Comparison of ENCODE assay signal across 8 mouse cellular contexts in the genomic region with DNA sequence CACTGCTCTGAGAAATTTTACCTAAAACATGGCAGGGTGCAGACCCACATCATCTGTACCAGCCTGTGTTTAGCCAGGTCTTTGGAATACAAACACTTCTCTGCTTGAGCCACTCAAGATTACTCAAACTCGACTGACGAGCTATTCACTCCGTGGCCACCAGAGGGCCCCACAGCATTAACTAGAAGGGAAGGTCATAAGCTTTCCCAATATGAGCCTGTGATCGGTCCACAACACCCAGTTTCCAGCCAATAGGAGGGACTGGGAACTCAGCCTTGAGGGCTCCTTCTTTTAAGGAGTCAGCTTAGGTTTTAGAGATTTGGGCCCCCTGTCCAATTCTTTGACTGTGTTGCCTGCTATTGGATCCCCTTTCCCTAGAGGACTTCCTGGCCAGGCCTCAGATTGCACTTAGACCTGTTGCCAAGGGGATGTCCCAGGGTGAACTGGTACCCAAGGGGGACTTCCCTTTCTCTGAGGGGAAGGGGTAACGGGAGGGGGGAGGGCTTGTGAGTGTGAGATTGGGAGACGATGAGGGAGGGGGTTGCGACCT. TPM values are rescaled to one million over a fixed set of nuclear protein-coding genes. Genes with fewer than 3 reads are reported as not detected.
DNase-seq lines count a peak whose midpoint lies in the region; ATAC-seq and TF ChIP-seq lines count a peak whose summit lies in the region.

No protein-coding gene starts in this region.

- intact Hi-C loops in left cerebral cortex, adult 2 months (cut with DNase I): loop anchor here (1.0 to 10.0 kb wide), 2 partner anchors 60 to 718 kb away; a partner anchor contains a TSS

- peak; percentile 87 for DNase-seq in MEL-GATA-1-ER (ENCODE audit: extremely low read depth, low read depth)
- DNase-seq in cerebellum, adult 18-20 months: peak; percentile 39 to 54
- peak; percentile 95 for DNase-seq in induced T-regulatory cell, adult 2 months (ENCODE audit: low read depth)
- peak; percentile 77 to 85 for DNase-seq in left cerebral cortex, adult 2 months (ENCODE audit: extremely low spot score in 1 of 2, low spot score in 2 of 2)
- DNase-seq in right cerebral cortex, postnatal 14 days: peak; percentile 83
- DNase-seq in urinary bladder, postnatal 36 days (ENCODE audit: low spot score in 2 of 2): peak; percentile 85 to 89

- H3K27ac ChIP-seq in left cerebral cortex, adult 2 months: no peak overlapping the region

- H3K4me3 ChIP-seq in left cerebral cortex, adult 2 months: no peak overlapping the region

- ATAC-seq in frontal cortex, adult (ENCODE audit: low TSS enrichment): peak; percentile 92
- peak; percentile 79 for ATAC-seq in megakaryocyte-erythroid progenitor cell, adult 5-6 weeks (replicated peaks; ENCODE audit: low FRiP score, low TSS enrichment, poor library complexity, severe bottlenecking)

- peak; percentile 96 for TF ChIP-seq CTCF in left cerebral cortex, adult 2 months (IDR thresholded peaks at IDR 0.05)

RNA-seq across cellular contexts. Expression of a gene that starts 7.7 kb away (rescaled TPM):
- 10 to 100 TPM; 42.6 to 43.7 TPM for total RNA-seq in left cerebral cortex, adult 2 months (2021)
- 176 and 197 TPM in 2 replicates for total RNA-seq in megakaryocyte-erythroid progenitor cell, adult 5-6 weeks (2014; fragmentation: Nextera tagmentation)
- 278 and 471 TPM in 2 replicates for total RNA-seq in megakaryocyte-erythroid progenitor cell, adult 5-6 weeks (2017)

RNA-seq across cellular contexts. Expression of a gene that starts 26.9 kb away (rescaled TPM):
- total RNA-seq in left cerebral cortex, adult 2 months (2021): 10 to 100 TPM in 1 of 2 experiments, 1 to 10 TPM in 1; 8.0 to 11.0 TPM
- 147 and 173 TPM in 2 replicates for total RNA-seq in megakaryocyte-erythroid progenitor cell, adult 5-6 weeks (2014; fragmentation: Nextera tagmentation)
- total RNA-seq in megakaryocyte-erythroid progenitor cell, adult 5-6 weeks (2017): 18.0 and 19.3 TPM in 2 replicates
